Mouse (Mus musculus): ENCODE data around the gene Cstf3.

Gene Cstf3

DNA sequence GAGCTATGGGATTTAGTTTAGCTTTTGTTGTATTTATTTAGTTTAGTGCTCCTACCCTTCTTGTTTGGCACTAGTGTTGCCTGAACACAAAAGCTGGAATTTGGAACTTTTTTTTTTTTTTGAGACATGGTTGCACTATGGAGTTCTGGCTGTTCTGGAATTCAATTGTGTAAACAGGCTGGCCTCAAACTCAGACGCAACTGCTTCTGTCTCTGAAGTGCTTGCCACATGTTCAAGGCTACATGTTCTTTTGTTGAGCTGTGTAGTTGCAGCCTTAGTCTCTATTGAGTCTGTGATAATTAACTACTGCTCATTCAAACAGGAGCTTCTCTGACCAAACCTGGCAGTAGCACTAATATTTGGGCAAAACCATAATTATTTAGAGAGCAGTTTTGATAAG lies 13.1 kb downstream of the Cstf3 start:
- WGBS: 43% methylated on average over 1 of the region's 1 CpGs

GRCm38 (mm10) chr2:104604718-104605117 lies 14.4 kb downstream of the Cstf3 start:
- 79% methylated on average over 5 of the region's 5 CpGs for WGBS

- WGBS: 97% methylated on average over 1 of the region's 1 CpGs
Observed at GRCm38 (mm10) chr2:104605560-104605959, 15.2 kb downstream of the Cstf3 start.

DNA sequence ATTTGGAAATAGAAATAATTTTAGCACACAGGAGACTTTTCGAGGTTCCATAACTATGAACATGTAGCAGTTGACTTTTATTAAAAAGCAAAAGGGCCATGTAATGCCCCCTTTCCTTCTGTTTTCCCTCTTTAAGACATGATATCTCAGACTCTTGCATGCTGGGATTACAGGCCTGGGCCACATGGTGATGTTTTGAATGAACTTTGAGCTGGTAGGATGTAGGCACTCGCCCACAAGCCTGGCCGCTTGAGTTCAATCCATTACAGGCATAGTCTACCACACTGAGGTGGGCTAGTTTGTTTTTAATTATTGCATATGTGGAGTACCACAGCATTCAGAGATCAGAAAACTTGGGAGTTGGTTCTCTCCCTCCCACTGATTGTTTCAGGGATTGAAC lies 24.5 kb downstream of the Cstf3 start:
- WGBS: 84% methylated on average over 3 of the region's 3 CpGs

- 93% methylated on average over 4 of the region's 4 CpGs for WGBS
Observed at GRCm38 (mm10) chr2:104615985-104616711, 25.8 kb downstream of the Cstf3 start.

DNA sequence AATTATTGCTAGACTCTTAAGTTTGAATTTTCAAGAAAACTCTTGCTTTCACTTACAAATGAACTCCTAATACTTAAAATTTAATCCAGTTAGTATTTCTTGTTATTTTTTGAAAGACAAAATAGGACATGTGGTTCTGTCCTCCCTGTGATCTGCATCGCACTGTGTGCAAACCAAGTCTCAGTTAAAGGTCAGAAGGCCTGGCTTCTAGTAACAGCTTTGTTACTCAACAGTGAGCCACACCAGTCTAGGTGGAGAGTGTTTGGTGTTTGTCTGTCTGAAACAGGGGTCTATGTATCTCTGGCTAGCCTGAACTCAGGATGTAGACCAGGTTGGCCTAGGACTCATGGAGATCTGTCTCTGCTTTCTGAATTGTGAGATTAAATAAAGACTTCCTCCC lies 68.3 kb downstream of the Cstf3 start:
- WGBS: 88% methylated on average over 1 of the region's 1 CpGs

DNA sequence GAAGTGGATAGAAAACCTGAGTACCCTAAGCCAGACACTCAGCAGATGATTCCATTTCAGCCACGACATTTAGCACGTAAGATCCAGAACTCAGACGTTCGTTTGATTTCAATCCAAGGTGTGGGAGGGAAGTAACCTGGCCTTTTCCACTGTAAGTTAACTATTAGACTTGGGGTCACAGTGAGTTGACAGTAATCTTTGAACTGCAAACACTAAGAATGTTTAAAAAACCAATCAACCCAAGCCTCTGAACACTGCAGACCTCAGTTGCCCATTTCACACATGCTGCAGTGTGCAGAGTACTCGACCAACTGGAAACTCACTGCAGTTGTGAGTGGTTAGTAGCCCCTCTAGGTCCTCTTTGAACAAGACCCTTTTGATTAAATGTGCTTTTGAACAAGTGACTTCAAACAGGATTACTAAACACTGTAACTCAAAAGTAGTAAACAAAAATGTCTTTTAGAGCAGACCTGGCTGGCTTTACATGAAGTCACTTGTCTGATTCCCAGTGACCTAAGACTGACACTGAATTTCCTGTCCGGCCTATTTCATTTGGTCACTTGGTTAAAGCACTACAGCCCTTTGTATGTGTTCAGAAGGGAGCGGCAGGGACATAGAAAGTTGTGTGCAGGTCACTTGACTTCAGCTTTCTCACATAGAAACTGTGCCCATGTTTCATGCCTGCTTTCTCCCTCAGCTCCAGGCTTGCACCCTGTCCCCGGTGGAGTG lies 73.2 kb downstream of the Cstf3 start:
- WGBS: 80% methylated on average over 8 of the region's 8 CpGs

GRCm38 (mm10) chr2:104669122-104669804 lies 78.9 kb downstream of the Cstf3 start:
- WGBS: 89% methylated on average over 6 of the region's 6 CpGs

DNA sequence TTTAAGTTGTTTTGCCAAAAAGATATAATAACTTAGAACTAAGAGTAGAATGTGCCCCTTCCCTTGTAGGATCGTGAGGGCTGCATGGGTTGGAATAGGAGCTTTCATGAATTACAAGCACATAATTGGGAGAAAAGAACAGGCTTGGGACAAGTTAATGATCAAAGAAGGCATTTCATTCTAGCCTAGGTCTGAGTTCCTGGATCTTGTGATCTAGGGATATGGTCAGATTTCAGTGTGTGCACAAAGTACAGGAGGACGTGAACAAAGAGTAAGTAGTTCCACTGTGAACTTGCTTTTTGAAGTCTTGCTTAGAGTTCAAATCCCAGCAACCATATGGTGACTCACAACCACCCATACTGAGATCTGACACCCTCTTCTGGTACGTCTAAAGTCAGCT lies 87.0 kb downstream of the Cstf3 start:
- 79% methylated on average over 3 of the region's 3 CpGs for WGBS

- 92% methylated on average over 4 of the region's 4 CpGs for WGBS
Observed at GRCm38 (mm10) chr2:104684771-104685170, 94.4 kb downstream of the Cstf3 start.

- WGBS: 8% methylated on average over 13 of the region's 13 CpGs
Observed at GRCm38 (mm10) chr2:104685418-104685817, 95.1 kb downstream of the Cstf3 start.

DNA sequence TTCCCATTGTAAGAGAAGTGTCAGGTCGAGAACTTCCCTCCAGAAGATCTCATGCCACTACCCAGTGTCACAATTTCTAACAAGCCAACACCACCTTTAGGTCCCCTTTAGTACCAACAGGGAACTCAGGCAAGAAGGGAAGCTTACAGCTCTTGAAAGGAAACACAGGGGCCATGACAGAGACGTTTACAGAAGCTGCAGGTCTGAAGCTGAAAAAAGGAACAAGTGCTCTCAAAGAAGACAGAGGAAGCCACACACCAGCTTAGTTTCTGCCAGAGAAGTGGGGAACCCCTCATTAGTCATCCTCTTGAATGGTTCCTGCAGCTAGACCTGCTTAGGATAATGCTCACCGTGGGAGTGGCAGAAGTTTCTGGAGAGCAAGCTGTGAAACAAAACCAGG lies 96.9 kb downstream of the Cstf3 start:
- WGBS: 70% methylated on average over 3 of the region's 3 CpGs

GRCm38 (mm10) chr2:104688321-104688720 lies 98.0 kb downstream of the Cstf3 start:
- 91% methylated on average over 3 of the region's 3 CpGs for WGBS

DNA sequence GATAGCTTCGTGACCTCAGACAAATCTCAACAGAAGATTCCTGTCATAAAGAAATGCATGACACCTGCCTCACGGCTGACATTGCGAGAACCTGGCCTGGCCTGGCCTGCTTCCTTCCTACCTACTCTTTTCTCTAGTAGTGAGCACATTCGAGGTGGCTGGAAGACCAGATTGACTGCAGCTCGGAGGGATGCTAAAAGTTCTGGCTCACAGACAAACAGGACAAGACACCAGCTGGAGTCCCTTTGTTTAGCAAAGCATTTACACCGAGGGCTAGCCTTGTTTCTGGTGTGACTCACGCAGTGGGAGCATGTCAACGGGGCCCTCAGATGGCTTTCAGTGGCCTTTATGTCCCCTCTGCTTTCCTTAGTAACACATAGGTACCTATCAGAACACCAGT lies 98.4 kb downstream of the Cstf3 start:
- 52% methylated on average over 8 of the region's 8 CpGs for WGBS

DNA sequence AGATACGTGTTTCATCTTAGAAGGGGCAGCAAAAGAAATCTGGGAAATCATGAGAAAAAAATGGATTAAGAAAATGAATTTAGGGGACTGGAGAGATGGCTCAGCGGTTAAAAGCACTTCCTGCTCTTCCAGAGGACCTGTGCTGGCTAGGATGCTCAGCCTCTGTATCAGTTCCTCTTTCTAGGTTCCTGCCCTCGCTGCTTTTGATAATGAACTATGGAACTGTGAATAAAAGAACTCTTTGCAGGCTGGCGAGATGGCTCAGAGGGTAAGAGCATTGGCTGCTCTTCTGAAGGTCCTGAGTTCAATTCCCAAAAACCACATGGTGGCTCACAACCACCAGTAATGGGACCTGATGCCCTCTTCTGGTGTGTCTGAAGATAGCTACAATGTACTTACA lies 100.4 kb downstream of the Cstf3 start:
- WGBS: 80% methylated on average over 4 of the region's 4 CpGs

DNA sequence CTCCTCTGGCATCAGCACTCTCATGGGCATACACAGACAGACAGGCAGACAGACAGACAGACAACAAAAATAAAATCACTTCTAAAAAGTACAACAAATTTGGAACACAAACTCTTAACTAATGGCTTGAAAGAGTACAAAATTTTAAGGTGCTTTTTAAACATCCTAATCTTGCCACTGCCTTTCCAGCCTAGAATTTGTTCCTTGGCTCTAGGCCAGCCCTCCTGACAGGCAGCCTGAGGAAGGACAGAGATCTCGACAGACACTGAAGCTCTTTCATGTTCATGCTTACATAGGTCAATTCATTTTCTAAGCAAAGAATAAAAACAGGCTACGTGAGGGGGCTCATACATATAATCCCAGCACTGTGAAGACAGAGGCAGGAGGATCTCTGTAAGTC lies 102.2 kb downstream of the Cstf3 start:
- 42% methylated on average over 2 of the region's 2 CpGs for WGBS

DNA sequence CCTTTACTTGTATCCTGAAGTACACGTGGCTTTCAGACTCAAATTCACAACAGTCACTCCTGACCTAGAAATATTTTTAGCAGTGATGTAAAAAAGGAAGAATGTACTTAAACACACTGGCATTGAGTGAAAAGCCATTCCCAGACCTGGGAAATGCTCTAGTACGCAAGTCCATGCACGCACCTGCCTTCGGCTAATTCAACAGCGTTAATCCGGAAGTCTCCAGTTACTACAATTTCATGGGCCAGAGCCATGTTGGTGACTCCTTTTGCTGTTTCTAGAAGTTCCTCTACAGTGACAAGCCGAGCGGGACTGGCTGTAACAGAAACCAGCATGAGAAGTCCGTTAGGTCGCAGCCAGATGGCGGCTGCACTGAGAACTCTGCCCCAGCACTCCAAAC lies 109.3 kb downstream of the Cstf3 start:
- WGBS: 82% methylated on average over 11 of the region's 11 CpGs

DNA sequence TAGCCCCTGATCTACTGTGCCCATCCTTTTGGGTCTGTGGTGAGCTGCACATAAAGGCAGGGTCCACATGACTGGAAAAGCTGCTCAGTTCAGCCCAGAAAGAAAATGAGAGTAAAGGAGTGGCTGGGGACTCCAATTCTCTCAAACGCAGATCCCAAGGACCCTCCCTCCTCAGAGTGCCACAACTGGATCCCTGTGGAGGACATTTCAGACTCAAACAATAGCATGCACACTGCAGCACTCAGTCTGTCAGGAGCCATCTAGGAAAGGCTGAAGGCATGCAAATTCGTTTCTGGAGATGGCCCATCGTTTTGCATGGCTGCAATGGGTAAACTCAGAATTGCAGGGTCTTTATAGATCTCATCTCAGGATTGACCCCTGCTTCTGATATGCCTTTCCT lies 112.8 kb downstream of the Cstf3 start:
- 69% methylated on average over 3 of the region's 3 CpGs for WGBS

DNA sequence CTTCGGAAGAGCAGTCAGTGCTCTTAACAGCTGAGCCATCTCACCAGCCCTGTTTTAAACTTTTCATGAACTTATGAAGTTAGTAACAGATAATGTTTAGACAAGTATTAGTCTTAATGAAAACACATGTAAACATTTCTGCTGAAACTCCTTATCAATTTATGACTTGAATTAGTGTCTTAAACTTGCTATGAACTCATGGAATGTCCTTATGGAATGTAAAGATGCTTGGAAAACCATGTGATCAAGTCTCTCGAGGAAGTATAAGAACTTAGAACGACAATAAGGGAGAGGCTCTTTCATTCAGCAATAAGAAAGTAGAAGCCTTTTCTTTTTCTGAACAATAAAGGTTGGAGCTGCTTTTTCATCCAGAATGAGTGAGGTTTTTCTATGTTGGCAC lies 114.0 kb downstream of the Cstf3 start:
- WGBS: 80% methylated on average over 3 of the region's 3 CpGs

- 46% methylated on average over 6 of the region's 6 CpGs for WGBS
Observed at GRCm38 (mm10) chr2:104709786-104710337, 119.5 kb downstream of the Cstf3 start.

DNA sequence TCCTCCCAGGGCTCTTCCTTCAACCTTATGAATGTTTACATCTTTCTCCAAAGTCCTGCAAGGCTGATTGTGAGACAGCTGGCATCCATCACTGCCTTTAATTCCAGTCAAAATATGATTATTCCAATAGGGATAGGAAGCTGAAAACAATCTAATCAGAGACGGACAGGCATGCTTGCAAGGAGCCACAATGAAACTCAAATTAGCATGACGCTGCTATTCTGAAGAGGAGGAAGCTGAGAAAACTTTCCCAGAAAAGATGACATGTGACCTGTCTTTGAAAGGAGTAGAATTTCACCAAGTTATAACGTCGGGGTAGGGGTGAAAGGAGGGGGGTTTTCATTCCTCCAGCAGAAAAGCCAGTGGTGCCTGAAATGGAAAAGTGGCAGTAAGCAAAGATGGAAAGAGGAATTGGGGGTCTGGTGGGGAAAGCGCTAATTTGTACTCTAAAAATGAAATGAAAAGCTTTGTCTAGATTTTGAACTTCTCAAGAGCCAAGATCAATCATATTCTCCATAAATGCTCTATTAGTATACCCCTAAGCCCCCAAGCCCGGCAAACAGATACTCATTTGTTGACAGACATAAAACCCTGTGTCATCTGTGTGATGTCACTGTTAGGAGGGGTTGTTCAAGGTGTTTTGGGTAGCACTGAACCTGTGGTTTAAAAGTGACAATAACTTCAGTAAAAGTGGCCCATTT lies 120.5 kb downstream of the Cstf3 start:
- WGBS: 15% methylated on average over 6 of the region's 6 CpGs
